Mouse (Mus musculus) right cerebral cortex, postnatal 36 days (tissue): ENCODE measurements around the gene Dennd4c.

Source experiments
- DNase-seq, 2 experiments: peaks; one replicate each; pipeline ENCODE4 v3.0.0; 2022; ENCODE audit warnings: low spot score in 2 of 2, mixed read lengths in 1 of 2

The Dennd4c gene

DNA sequence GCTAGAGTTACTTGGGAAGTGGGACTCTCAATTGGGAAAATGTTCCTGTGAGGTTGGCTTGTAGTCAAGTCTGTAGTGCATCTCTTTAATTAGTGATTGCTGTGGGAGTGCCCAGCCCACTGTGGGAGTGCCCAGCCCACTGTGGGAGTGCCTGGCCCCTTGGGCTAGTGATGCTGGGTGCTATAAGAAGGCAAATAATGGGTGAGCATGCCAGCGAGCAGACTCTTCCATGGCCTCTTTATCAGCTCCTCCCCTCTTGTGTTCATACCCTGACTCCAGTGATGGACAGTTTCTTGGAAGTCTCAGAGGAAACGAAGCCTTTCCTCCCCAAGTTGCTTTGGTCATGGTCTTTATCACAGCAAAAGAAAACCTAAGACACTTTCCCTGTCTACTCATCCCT lies 134.1 kb downstream of the Dennd4c start:
- DNase-seq, result no peak

DNA sequence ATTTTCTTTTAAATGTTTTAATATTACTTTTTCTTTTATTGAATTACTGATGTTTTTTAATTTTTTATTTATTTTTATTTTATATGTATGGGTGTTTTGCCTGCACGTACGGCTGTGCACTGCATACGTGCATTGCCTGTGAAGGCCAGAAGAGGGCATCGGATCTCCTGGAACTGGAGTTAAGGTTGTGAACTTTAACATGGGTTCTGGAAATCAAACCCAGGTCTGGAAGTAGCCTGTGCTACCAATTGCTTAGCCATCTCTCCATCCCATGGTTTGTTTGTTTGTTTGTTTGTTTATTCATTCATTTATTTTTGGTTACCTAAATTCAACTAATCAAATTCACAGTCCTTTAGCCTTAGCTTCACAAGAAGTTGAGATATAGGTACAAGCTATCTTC lies 136.6 kb downstream of the Dennd4c start:
- DNase-seq, result no peak

- DNase-seq, result no peak
These were observed 137.4 kb downstream of the Dennd4c start for GRCm38 (mm10) chr4:86885790-86886159.

GRCm38 (mm10) chr4:86886160-86886878 lies 138.0 kb downstream of the Dennd4c start:
- no peak for DNase-seq

DNA sequence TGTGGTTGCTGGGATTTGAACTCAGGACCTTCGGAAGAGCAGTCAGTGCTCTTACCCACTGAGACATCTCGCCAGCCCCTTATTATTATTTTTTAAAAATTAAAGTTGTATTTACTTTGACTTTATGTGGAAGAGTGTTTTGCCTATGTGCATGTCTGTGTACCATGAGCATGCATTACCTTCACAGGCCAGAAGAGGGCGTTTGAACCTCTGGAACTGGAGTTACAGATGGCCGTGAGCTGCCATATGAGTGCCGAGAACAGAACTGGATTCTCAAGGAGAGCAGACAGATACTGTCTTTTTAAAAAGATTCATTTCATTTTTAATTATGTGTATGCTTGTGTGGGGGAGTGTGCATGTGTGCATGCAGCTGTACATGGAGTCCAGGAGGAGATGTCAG lies 139.5 kb downstream of the Dennd4c start:
- DNase-seq, result no peak

DNA sequence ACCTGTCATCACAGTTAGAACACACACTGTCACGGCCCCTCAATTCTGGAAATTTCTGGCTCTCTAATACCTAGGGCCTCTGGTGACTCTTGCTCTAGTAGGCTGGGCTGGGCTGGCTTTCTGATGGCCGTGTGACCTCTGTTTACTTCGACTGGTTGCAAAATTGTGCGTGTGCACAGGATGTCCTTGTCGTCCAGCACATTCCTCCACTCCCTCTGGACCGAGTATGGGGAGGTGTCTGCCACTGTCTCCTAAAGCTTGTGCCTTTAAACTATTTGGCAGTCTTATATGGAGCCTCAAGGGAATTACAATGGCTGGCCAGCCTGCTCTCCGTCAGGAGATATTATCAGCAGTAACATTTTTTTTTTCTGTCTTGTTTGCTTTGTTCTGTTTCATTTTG lies 149.1 kb downstream of the Dennd4c start:
- DNase-seq, result no peak

DNA sequence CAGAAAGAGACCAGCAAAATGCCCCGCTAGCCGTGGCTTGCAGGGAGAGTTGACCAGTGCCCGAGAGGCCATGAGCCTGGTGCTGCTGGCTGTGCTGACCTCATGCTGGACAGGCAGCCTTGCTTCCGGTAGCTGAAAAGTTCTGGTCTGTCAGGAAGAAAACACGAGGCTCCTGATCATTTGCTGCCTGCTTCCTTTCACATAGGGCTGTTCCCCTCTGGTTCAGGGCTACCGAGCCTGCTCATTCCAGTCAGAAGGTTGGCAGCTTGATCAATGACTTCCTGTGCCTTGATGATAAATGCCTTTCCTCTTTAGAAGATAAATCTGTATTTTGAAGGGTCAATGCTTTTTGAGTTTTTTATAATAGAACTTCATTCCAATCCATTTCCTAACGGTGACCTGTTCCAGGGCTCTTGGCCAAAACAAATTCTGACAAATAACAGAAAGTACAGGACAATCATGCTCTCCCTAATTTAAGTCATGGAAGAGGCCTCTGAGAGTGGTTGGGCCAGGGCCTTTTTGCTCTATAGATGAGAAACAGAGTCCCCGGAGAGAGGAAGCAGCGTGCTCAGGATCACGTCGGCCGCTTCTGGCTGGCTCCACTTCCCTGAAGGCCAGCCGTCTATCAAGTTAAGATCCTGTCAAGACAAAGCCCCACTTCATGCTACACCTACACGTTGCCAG lies 150.6 kb downstream of the Dennd4c start:
- no peak for DNase-seq
